Mouse (Mus musculus) stomach, postnatal 0 days (tissue): ENCODE measurements around the gene Mgea5. TPM values are rescaled to one million over a fixed set of nuclear protein-coding genes. Genes with fewer than 3 reads are reported as not detected.
A peak's percentile ranks its signal among the peaks of the same experiment; 100 is the strongest.

Source experiments
- ATAC-seq: fragments of 200-750 bp; cut with Nextera tagmentation; 2 replicates; pipeline ENCODE4 v1.8.0; 2017; ENCODE audit not compliant: low FRiP score, low TSS enrichment
- DNase-seq: peaks from one replicate; pipeline ENCODE4 v3.0.0-alpha.2; 2016; ENCODE audit warnings: low spot score
- H3K27ac ChIP-seq: fragments of 300-500 bp; sonication (generic); replicated peaks from 2 replicates; pipeline ENCODE4 v1.5.1; 2014; ENCODE audit warnings: mild to moderate bottlenecking, control low read depth
- H3K27me3 ChIP-seq: fragments of 300-500 bp; sonication (generic); 2 replicates; pipeline ENCODE4 v1.6.1; 2014; ENCODE audit warnings: low read length; ENCODE audit not compliant: control insufficient read depth, insufficient read depth
- H3K36me3 ChIP-seq: fragments of 300-500 bp; sonication (generic); 2 replicates; pipeline ENCODE4 v1.6.1; 2014; ENCODE audit warnings: low read length, mixed read lengths; ENCODE audit not compliant: control insufficient read depth, insufficient read depth
- H3K4me1 ChIP-seq: fragments of 300-500 bp; sonication (generic); replicated peaks from 2 replicates; pipeline ENCODE4 v1.6.1; 2014; ENCODE audit warnings: antibody characterized with exemption; ENCODE audit not compliant: control insufficient read depth, insufficient read depth
- H3K4me2 ChIP-seq: fragments of 300-500 bp; sonication (generic); replicated peaks from 2 replicates; pipeline ENCODE4 v1.6.1; 2014; ENCODE audit warnings: low read depth, mild to moderate bottlenecking, control low read depth, moderate library complexity
- H3K4me3 ChIP-seq: fragments of 300-500 bp; sonication (generic); 2 replicates; pipeline ENCODE4 v1.5.1; 2014; ENCODE audit warnings: low read depth, low read length, control low read depth
- H3K9ac ChIP-seq: fragments of 300-500 bp; sonication (generic); 2 replicates; pipeline ENCODE4 v1.6.1; 2014; ENCODE audit warnings: mild to moderate bottlenecking, low read length, control low read depth, mixed read lengths
- H3K9me3 ChIP-seq: fragments of 300-500 bp; sonication (generic); 2 replicates; pipeline ENCODE4 v1.6.1; 2016; ENCODE audit warnings: low read length; ENCODE audit not compliant: control insufficient read depth
- CTCF ChIP-seq: IDR thresholded peaks from 2 replicates; pipeline ENCODE4 v1.5.1; 2016; ENCODE audit warnings: antibody characterized with exemption, low read depth, mild to moderate bottlenecking, moderate library complexity
- EP300 ChIP-seq: optimal IDR thresholded peaks from 2 replicates; pipeline ENCODE3; 2016; ENCODE audit warnings: antibody characterized with exemption
- WGBS: fragments of 180-500 bp; shearing (Covaris S2); extraction: QIAGEN DNeasy Blood & Tissue Kit; methylation state at CpG from one replicate; pipeline ENCODE4 v1.1.7; 2014; 5-methylcytosine and 5-hydroxymethylcytosine counted together
- polyA plus RNA-seq: library from polyadenylated mRNA; unstranded; fragments of >200 nt; fragmentation: Nextera tagmentation; extraction: Ambion mirVana; gene quantifications from 2 replicates; pipeline ENCODE4 v1.2.1, GENCODE M21; 2015

The Mgea5 gene
- polyA plus RNA-seq, 1 experiment from 2014 or later: 16.5 TPM

DNA sequence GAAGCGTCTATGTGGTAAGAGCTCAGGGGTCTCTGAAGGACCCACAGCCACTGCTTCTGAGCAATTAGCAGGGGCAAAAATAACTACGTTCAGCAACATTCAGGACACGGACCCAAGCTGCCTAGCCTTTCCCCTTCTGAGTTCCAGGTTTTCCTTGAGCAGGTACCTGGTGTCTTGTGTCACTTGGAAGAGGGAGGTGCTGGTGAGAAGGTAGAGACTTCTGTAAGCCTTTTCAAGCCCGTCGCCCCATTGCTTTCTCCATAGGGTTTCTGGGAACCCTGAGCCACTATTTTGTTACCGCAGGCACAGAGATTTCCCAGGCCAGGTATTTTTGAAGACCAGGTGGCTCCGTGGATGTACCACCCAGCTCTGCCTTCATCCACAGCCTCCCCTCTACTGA, 40.0 kb downstream of the Mgea5 start:
- no peak for TF ChIP-seq CTCF
- no peak for TF ChIP-seq EP300
- Histone ChIP-seq H3K27me3 (peaks cover 24% of the 10 kb centered on the region; the same call in 1 of the 2 replicates), H3K36me3 (no peaks in the 10 kb centered on the region), H3K4me1 (peaks cover 1% of the 10 kb centered on the region; the same call in 1 of the 2 replicates), H3K9me3 (no peaks in the 10 kb centered on the region), H3K4me3 (no peak overlapping the region), H3K27ac (no peak overlapping the region), H3K9ac (no peak overlapping the region), H3K4me2 (no peak overlapping the region)
- ATAC-seq (no peak), DNase-seq (no peak)
- WGBS: 45% methylated on average over 7 of the region's 7 CpGs

DNA sequence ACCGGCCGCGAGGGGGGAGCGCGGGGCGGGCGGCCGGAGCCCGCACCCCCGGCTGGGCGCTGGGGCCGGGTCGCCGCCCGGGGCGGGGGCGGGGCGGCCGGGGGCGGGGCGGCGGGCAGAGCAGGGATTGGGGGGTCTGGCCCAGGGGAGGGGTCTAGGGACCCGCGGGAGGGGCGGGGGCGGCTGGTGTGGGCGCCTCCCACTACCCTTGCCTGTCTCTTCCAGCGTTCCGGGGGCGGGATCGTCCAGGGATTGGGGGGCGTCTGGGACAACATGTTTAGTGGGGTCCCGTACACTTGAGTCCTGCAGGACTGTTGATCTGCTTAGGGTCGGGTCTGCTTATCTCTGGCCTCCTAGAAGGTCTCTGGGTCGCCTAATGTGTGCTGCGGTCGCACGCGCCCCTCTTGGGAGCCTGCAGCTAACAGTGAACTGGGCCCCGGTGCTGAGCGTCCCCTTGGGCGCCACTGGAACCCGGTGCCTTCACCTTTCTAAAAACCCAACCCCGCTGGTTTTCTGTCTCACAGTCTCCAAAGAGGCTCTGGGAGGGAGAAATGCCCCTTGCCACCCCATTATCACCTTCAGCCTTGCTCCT, 40.6 kb downstream of the Mgea5 start:
- H3K4me1 ChIP-seq: no peaks in the 10 kb centered on the region; the same call in 1 of the 2 replicates
- no peaks in the 10 kb centered on the region for H3K36me3 ChIP-seq
- ATAC-seq (no peak), DNase-seq (no peak)
- H3K27me3 ChIP-seq: peaks cover 28% of the 10 kb centered on the region; the same call in 1 of the 2 replicates
- no peaks in the 10 kb centered on the region for H3K9me3 ChIP-seq
- peak overlapping the region; percentile 72 for H3K4me2 ChIP-seq
- H3K9ac ChIP-seq: no peak overlapping the region
- no peak overlapping the region for H3K27ac ChIP-seq
- peak overlapping the region; percentile 46 for H3K4me3 ChIP-seq
- WGBS: 7% methylated on average over 13 of the region's 44 CpGs
- TF ChIP-seq EP300 (no peak), CTCF (no peak)

DNA sequence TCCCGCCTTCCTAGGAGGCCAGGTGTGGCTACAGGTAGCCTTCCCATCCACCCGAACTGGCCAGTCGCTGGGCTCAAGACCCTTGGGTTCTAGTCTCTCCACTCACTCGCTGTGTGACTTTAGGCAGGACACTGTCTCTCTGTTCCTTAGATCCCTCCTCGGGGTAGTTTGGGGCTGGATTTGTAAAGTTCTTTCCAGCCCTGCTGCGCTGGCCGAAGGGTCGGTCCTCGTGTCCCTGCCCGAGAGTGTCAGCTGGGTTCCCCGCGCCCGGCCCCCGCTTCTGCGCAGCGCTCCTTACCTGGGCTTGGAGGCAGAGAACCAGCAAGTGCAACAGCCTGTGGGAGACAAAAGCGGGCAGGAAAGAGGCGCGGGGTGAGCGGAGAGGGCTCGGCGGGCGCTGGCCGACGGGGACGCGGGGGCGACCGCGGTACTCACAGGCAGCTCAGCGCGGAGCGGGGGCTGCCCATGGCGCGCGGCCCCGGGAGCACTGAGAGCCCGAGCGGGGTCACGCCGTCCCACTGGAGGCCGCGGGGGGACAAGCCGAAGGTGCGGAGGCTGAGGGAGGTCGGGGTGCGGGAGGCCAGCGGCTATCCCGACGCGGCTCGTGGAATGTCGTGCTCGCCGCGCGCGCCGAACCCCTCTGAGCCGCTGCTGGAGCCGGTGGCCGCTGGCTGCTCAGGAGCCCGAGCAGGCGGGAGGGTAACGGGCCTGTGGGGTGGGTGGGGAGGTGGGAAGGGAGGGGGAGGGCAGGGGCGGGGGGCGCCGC, 41.2 kb downstream of the Mgea5 start, which contains the start of gene Fgf8:
Gene Fgf8 (minus strand): TSS at position 698 of the 766 bp plus-strand sequence.
- Histone ChIP-seq H3K9me3 (no peaks in the 10 kb centered on the region), H3K4me1 (no peaks in the 10 kb centered on the region), H3K27ac (no peak within 1 kb of the TSS), H3K9ac (no peak within 1 kb of the TSS), H3K36me3 (no peaks in the 10 kb centered on the region), H3K4me2 (peak within 1 kb of the TSS; percentile 72), H3K4me3 (peak within 1 kb of the TSS; percentile 46), H3K27me3 (peaks cover 30% of the 10 kb centered on the region; the same call in 1 of the 2 replicates)
- ATAC-seq (no peak), DNase-seq (no peak)
- WGBS: 1% methylated on average over 56 of the region's 68 CpGs
- TF ChIP-seq EP300 (no peak), CTCF (no peak)

DNA sequence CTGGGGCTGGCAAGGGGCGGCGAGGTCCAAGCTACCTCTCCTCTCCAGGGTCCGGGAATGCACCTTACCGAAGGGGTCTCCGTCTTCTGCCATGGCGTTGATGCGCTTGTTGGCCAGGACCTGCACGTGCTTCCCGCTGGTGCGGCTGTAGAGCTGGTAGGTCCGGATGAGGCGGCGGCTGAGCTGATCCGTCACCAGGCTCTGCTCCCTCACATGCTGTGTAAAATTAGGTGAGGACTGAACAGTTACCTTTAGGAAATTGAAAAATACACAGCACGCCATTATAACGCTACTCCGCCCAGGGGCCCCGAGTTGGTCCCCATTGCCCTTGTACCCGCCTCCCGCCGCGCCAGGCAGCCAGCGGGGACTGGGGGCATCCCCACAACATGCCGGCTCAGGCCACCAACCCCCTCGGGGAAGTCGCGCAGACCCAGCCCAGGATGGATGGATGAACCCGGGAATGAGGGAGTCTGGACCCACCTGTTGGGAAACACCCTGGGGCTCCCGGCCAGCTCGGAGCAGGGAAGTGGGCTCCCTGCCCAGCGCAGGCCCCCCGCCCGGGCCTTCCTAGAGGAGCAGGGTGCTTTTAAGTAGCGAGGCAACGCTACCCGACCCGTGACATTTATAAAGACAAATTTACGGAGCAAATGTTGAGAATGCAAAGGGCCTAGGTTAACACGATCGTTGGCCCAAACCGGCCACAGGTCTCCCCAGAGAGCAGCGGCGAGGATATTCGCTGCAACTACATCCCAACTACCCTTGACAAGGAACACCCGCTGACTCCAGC, 42.0 kb downstream of the Mgea5 start:
- TF ChIP-seq EP300 (no peak), CTCF (no peak)
- Histone ChIP-seq H3K27ac (no peak overlapping the region), H3K4me1 (peaks cover 3% of the 10 kb centered on the region; the same call in 1 of the 2 replicates), H3K36me3 (no peaks in the 10 kb centered on the region), H3K4me3 (peak overlapping the region; percentile 46), H3K9me3 (no peaks in the 10 kb centered on the region), H3K27me3 (peaks cover 30% of the 10 kb centered on the region; the same call in 1 of the 2 replicates), H3K9ac (no peak overlapping the region), H3K4me2 (no peak overlapping the region)
- WGBS: 8% methylated on average over 45 of the region's 45 CpGs
- ATAC-seq (no peak), DNase-seq (no peak)

DNA sequence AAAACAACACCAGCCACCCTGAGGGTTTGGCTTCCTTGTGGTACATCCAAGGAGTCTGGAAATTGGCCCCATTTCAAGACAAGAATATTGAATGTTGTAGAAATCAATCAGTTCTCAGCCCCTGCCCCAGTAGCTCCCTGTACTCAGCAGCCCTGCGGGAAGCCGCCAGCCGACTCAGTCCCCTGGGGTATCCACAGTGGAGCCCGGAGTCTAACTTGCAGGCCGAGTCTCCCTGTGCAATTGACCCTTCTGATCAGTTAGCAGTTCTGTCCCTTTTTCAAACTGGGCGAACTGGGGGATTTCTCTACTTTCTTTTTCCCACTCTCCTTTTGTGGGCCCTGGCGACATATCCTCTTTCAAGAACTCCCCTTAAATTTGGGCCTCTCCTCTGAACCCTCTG, 42.8 kb downstream of the Mgea5 start:
- no peak overlapping the region for H3K4me2 ChIP-seq
- ATAC-seq: no peak

More for the DNA sequence above, 42.8 kb downstream of the Mgea5 start:
- no peaks in the 10 kb centered on the region for H3K9me3 ChIP-seq
- H3K27me3 ChIP-seq: peaks cover 30% of the 10 kb centered on the region; the same call in 1 of the 2 replicates
- TF ChIP-seq CTCF: no peak
- TF ChIP-seq EP300: no peak
- 25% methylated on average over 7 of the region's 7 CpGs for WGBS
- DNase-seq: no peak
- no peak overlapping the region for H3K4me3 ChIP-seq
- H3K4me1 ChIP-seq: peaks cover 3% of the 10 kb centered on the region; the same call in 1 of the 2 replicates
- no peak overlapping the region for H3K9ac ChIP-seq
- no peak overlapping the region for H3K27ac ChIP-seq
- no peaks in the 10 kb centered on the region for H3K36me3 ChIP-seq
